Mouse (Mus musculus) hindbrain, embryonic 12.5 days (tissue): ENCODE results near the gene Btf3l4. TPM values are rescaled to one million over a fixed set of nuclear protein-coding genes. Genes with fewer than 3 reads are reported as not detected.

Source experiments
- ATAC-seq: fragments of 200-750 bp; cut with Nextera tagmentation; 2 replicates; pipeline ENCODE4 v1.8.0; 2017; ENCODE audit warnings: moderate TSS enrichment; ENCODE audit not compliant: low FRiP score
- H3K27ac ChIP-seq: fragments of 300-500 bp; sonication (generic); 2 replicates; pipeline ENCODE4 v1.5.1; 2016; ENCODE audit warnings: mild to moderate bottlenecking
- H3K27me3 ChIP-seq: fragments of 300-500 bp; sonication (generic); 2 replicates; pipeline ENCODE4 v1.6.1; 2016; ENCODE audit warnings: mild to moderate bottlenecking
- H3K36me3 ChIP-seq: fragments of 300-500 bp; sonication (generic); 2 replicates; pipeline ENCODE4 v1.6.1; 2016; ENCODE audit warnings: mild to moderate bottlenecking
- H3K4me1 ChIP-seq: fragments of 300-500 bp; sonication (generic); 2 replicates; pipeline ENCODE4 v1.6.1; 2016
- H3K4me2 ChIP-seq: fragments of 300-500 bp; sonication (generic); replicated peaks from 2 replicates; pipeline ENCODE4 v1.6.1; 2016; ENCODE audit warnings: mild to moderate bottlenecking
- H3K4me3 ChIP-seq: fragments of 300-500 bp; sonication (generic); 2 replicates; pipeline ENCODE4 v1.5.1; 2016; ENCODE audit warnings: mild to moderate bottlenecking
- H3K9ac ChIP-seq: fragments of 300-500 bp; sonication (generic); 2 replicates; pipeline ENCODE4 v1.6.1; 2016; ENCODE audit warnings: mild to moderate bottlenecking, moderate library complexity
- H3K9me3 ChIP-seq: fragments of 300-500 bp; sonication (generic); replicated peaks from 2 replicates; pipeline ENCODE4 v1.6.1; 2016; ENCODE audit warnings: mild to moderate bottlenecking
- WGBS: fragments of 180-500 bp; shearing (Covaris S2); methylation state at CpG from one replicate; pipeline ENCODE4 v1.1.7; 2016; 5-methylcytosine and 5-hydroxymethylcytosine counted together
- polyA plus RNA-seq: library from polyadenylated mRNA; unstranded; fragments of >200 nt; fragmentation: Nextera tagmentation; extraction: Ambion mirVana; gene quantifications from 2 replicates; pipeline ENCODE4 v1.2.1, GENCODE M21; 2016

The Btf3l4 gene
- polyA plus RNA-seq, 1 experiment from 2014 or later: 225 TPM

GRCm38 (mm10) chr4:108841920-108842578, 8.6 kb upstream of the Btf3l4 start:
- Histone ChIP-seq H3K9me3 (no peaks in the 10 kb centered on the region), H3K27me3 (no peaks in the 10 kb centered on the region), H3K36me3 (peaks cover 4% of the 10 kb centered on the region; the same call in 1 of the 2 replicates), H3K4me1 (0 out of 2 replicates have a peak, but pooled peaks cover 1% of the 10 kb centered on the region), H3K4me3 (no peak overlapping the region), H3K9ac (no peak overlapping the region), H3K4me2 (no peak overlapping the region), H3K27ac (no peak overlapping the region)
- ATAC-seq: no peak
- WGBS: 92% methylated on average over 7 of the region's 7 CpGs

DNA sequence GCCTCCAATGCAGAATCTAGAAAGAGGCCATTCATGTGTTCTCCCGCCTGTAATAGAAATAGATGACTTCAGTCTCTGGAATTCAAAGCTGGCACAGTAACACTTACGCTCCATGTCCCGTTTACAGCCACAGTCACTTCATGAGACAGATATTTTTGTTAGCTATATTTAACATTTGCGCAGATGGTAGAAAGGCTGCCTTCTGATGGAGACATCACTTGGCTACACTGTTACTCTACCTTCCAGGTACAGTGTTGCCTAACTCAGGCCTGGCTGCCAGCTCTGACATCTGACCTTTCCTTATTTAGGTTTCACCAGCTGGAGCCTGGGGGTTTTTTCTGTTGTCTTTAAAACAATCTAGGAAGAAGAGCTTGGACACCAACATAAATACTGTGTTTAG, 4.6 kb upstream of the Btf3l4 start:
- ATAC-seq: no peak
- Histone ChIP-seq H3K27ac (no peak overlapping the region), H3K9me3 (no peaks in the 10 kb centered on the region), H3K4me3 (no peak overlapping the region), H3K4me1 (peaks cover 18% of the 10 kb centered on the region), H3K36me3 (peaks cover 4% of the 10 kb centered on the region; the same call in 1 of the 2 replicates), H3K9ac (no peak overlapping the region), H3K4me2 (no peak overlapping the region), H3K27me3 (no peaks in the 10 kb centered on the region)
- 92% methylated on average over 4 of the region's 4 CpGs for WGBS

GRCm38 (mm10) chr4:108835496-108835895, 2.1 kb upstream of the Btf3l4 start:
- ATAC-seq: no peak
- peak overlapping the region; percentile 88 for H3K4me3 ChIP-seq
- H3K4me2 ChIP-seq: peak overlapping the region; percentile 84
- peaks cover 4% of the 10 kb centered on the region; the same call in 1 of the 2 replicates for H3K36me3 ChIP-seq
- H3K9ac ChIP-seq: peak overlapping the region; percentile 72
- H3K9me3 ChIP-seq: no peaks in the 10 kb centered on the region
- H3K27ac ChIP-seq: peak overlapping the region; percentile 99; the same call in 1 of the 2 replicates
- H3K27me3 ChIP-seq: no peaks in the 10 kb centered on the region
- 73% methylated on average over 3 of the region's 3 CpGs for WGBS
- H3K4me1 ChIP-seq: peaks cover 32% of the 10 kb centered on the region

- Histone ChIP-seq H3K36me3 (peaks cover 9% of the 10 kb centered on the region), H3K27ac (peak overlapping the region; percentile 99), H3K9me3 (no peaks in the 10 kb centered on the region), H3K27me3 (no peaks in the 10 kb centered on the region), H3K4me3 (peak overlapping the region; percentile 88), H3K4me1 (peaks cover 32% of the 10 kb centered on the region), H3K9ac (peak overlapping the region; percentile 72), H3K4me2 (peak overlapping the region; percentile 84)
- WGBS: under 1% methylated on average over 15 of the region's 15 CpGs
- no peak for ATAC-seq
Measured at GRCm38 (mm10) chr4:108834971-108835311, 1.5 kb upstream of the Btf3l4 start.

DNA sequence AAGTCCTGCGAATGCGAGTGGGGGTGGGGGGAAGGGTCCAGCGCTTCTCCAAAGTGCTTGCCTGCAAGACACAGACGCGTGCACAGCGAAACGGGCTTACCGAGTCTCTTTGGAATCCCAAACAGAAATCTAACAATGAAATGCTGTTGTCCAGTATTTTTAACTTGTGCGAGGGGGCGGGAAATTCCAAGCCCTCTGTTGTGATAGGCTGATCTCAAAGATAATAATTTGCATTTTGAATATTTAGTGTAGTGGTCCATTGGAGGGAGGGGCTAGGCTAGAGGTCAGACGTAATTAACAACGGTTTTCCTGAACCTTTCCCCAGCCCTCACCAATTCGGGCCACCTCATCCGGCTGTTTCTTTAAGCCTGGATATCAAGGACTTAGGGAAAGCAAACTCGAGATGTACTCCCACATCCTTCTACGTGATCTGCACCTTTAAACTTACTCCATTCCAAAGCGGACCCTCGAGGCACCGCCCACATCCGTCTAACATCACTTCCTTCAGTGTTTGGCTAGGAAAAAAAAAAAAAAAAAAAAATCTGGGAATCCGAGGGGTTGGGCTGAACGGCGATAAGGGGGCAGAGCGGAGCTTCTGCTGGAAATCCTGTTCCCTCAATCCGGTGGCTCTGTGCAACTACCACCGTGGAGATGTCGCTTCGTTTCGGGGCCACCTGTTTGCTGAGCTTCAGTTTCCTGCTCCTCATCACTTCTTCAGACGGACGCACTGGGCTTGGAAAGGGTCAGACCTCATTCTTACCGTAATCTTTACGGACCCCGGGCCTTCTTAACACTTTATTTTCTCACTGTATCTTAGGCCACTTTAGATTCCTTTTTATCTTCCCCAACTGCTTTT, 929 bp upstream of the Btf3l4 start, which contains the start of gene Txndc12:
Gene Txndc12 (plus strand): TSS at position 487 of the 856 bp plus-strand sequence.
- under 1% methylated on average over 34 of the region's 34 CpGs for WGBS
- peak within 1 kb of the TSS; percentile 97 for H3K9ac ChIP-seq
- H3K4me1 ChIP-seq: peaks cover 32% of the 10 kb centered on the region
- no peaks in the 10 kb centered on the region for H3K9me3 ChIP-seq
- peaks cover 13% of the 10 kb centered on the region for H3K36me3 ChIP-seq
- H3K4me2 ChIP-seq: peak within 1 kb of the TSS; percentile 84
- H3K27ac ChIP-seq: peak within 1 kb of the TSS; percentile 99
- H3K27me3 ChIP-seq: no peaks in the 10 kb centered on the region
- peak; percentile 81 for ATAC-seq
- peak within 1 kb of the TSS; percentile 88 for H3K4me3 ChIP-seq

- no peaks in the 10 kb centered on the region for H3K9me3 ChIP-seq
- H3K9ac ChIP-seq: peak overlapping the region; percentile 97
- H3K4me3 ChIP-seq: peak overlapping the region; percentile 88
- 0% methylated on average over 6 of the region's 6 CpGs for WGBS
- H3K4me1 ChIP-seq: peaks cover 32% of the 10 kb centered on the region
- no peak for ATAC-seq
- H3K36me3 ChIP-seq: peaks cover 17% of the 10 kb centered on the region
- H3K27ac ChIP-seq: peak overlapping the region; percentile 99
- H3K4me2 ChIP-seq: peak overlapping the region; percentile 84
- no peaks in the 10 kb centered on the region for H3K27me3 ChIP-seq
Measured at GRCm38 (mm10) chr4:108833828-108834114, 357 bp upstream of the Btf3l4 start.

DNA sequence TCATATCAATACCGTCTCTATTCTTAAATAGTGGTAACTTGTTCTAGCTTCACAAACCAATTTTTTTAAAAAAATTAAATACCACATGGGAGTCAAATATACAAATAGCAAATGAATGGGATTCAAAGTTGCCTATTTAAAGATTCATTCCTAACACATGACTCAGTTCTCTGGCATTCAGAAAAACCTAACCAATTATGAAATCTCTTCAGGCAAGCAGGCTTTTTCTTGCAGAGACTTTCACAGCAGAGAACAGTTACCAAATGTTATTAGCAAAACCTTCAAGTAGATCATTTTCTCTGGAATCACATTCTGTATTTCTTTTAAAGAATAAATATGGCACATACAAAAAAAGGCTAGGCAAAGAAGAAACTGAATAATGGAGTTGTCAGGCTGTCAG, 2.7 kb downstream of the Btf3l4 start:
- Histone ChIP-seq H3K27ac (no peak overlapping the region), H3K36me3 (peaks cover 27% of the 10 kb centered on the region), H3K9ac (no peak overlapping the region), H3K9me3 (no peaks in the 10 kb centered on the region), H3K4me1 (peaks cover 20% of the 10 kb centered on the region), H3K4me2 (0 out of 2 replicates have a peak overlapping the region, but pooled peaks have one; percentile 84), H3K4me3 (no peak overlapping the region), H3K27me3 (no peaks in the 10 kb centered on the region)
- WGBS: 78% methylated on average over 1 of the region's 1 CpGs
- no peak for ATAC-seq

GRCm38 (mm10) chr4:108826643-108827042, 6.8 kb downstream of the Btf3l4 start:
- Histone ChIP-seq H3K36me3 (peaks cover 60% of the 10 kb centered on the region), H3K4me2 (no peak overlapping the region), H3K9me3 (no peaks in the 10 kb centered on the region), H3K4me1 (peaks cover 5% of the 10 kb centered on the region), H3K27ac (no peak overlapping the region), H3K27me3 (no peaks in the 10 kb centered on the region), H3K4me3 (no peak overlapping the region), H3K9ac (no peak overlapping the region)
- ATAC-seq: no peak
- 94% methylated on average over 2 of the region's 2 CpGs for WGBS

DNA sequence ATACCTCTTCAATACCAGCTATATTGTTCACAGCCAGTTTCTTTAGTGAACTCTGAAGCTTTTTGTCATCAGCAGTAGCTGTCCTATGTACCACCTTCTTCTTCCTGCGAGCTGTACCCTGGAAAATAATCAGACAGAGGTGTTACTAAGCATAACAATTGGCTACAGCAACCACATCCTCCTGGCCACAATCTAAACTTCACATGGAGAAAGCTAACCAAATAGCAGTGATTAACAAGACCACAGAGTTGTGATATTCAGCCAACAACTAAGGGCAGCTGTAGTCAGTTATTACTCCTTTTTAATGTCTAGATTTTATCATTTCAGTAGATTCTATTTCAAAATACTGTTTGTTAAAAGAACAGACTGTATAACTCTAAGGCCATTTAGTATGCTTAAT, 7.3 kb downstream of the Btf3l4 start:
- Histone ChIP-seq H3K9ac (no peak overlapping the region), H3K4me2 (no peak overlapping the region), H3K27me3 (no peaks in the 10 kb centered on the region), H3K36me3 (peaks cover 63% of the 10 kb centered on the region), H3K4me1 (0 out of 2 replicates have a peak, but pooled peaks cover 4% of the 10 kb centered on the region), H3K27ac (no peak overlapping the region), H3K4me3 (no peak overlapping the region), H3K9me3 (no peaks in the 10 kb centered on the region)
- WGBS: 89% methylated on average over 1 of the region's 1 CpGs
- no peak for ATAC-seq

DNA sequence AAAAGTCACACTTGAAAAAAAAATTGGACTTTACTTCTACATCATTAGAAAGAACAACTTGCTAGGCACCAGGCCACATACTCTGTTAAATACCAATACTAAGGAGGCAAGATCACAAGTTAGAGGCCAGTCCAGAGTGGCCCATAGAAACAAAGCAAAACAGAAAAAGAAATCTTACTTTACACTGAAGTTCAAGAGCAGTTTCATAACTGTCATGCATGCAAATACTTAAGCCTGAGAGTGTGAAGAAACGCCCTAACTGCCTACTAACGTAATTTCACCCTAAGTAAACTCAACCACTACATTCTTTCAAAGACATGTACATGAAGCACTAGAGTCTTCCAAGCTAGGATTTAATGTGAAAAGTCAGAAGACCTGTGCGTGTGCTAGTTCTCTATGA, 7.7 kb downstream of the Btf3l4 start:
- no peaks in the 10 kb centered on the region for H3K27me3 ChIP-seq
- no peak overlapping the region for H3K4me2 ChIP-seq
- H3K4me3 ChIP-seq: no peak overlapping the region
- 98% methylated on average over 3 of the region's 3 CpGs for WGBS
- no peak overlapping the region for H3K27ac ChIP-seq
- no peak for ATAC-seq
- H3K9me3 ChIP-seq: no peaks in the 10 kb centered on the region
- no peaks in the 10 kb centered on the region for H3K4me1 ChIP-seq
- H3K36me3 ChIP-seq: peaks cover 68% of the 10 kb centered on the region
- H3K9ac ChIP-seq: no peak overlapping the region

DNA sequence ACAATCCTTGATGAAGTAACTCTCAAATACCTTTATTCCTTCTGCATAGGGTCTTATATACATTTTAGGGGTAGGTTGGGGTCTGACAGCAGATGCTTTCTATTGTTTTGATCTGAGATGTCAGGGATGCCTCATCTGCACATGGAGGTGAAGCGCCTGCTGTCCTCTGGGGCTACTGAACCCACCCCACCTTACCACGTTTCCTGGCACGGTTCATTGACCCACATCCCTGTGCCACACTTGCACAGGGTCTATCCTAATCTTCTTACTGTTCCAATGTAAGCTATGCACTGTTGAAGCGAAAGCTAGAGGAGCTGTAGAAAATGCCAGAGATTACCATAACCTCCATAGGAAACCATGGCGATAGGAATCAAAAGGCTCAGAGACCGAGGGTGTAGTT, 21.9 kb downstream of the Btf3l4 start:
- Histone ChIP-seq H3K9me3 (no peaks in the 10 kb centered on the region), H3K4me2 (no peak overlapping the region), H3K27me3 (no peaks in the 10 kb centered on the region), H3K9ac (no peak overlapping the region), H3K4me3 (no peak overlapping the region), H3K36me3 (peaks cover 7% of the 10 kb centered on the region; the same call in 1 of the 2 replicates), H3K4me1 (0 out of 2 replicates have a peak, but pooled peaks cover 3% of the 10 kb centered on the region), H3K27ac (no peak overlapping the region)
- ATAC-seq: no peak
- WGBS: 73% methylated on average over 6 of the region's 6 CpGs

DNA sequence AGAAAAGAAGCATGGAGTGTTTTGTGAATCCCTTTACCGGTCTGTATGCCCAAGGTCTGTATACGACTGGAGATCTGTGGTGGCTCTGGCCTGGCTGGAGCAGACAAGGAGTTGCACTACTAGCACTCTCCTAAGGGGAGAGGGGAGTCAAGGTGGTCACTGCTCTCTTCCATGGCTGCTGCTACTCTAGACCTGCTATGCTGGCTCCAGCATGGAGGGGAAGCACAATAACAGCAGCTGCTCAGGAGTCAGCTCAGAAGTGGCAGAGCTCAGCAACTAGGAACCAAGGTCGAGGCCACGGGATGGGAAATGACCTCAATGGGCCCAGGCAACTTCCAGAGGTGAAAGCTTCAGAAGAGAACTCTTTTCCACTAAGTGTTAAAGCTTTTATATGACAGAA, 22.3 kb downstream of the Btf3l4 start:
- H3K36me3 ChIP-seq: peaks cover 7% of the 10 kb centered on the region; the same call in 1 of the 2 replicates
- WGBS: 63% methylated on average over 4 of the region's 4 CpGs
- no peak overlapping the region for H3K4me2 ChIP-seq
- H3K9ac ChIP-seq: no peak overlapping the region
- H3K27ac ChIP-seq: no peak overlapping the region
- H3K4me1 ChIP-seq: 0 out of 2 replicates have a peak, but pooled peaks cover 3% of the 10 kb centered on the region
- H3K27me3 ChIP-seq: no peaks in the 10 kb centered on the region
- ATAC-seq: no peak
- H3K9me3 ChIP-seq: no peaks in the 10 kb centered on the region
- H3K4me3 ChIP-seq: no peak overlapping the region
